Mouse (Mus musculus) hindbrain, embryonic 15.5 days (tissue): Measurements from ENCODE around the gene Tulp1. TPM values are rescaled to one million over a fixed set of nuclear protein-coding genes. Genes with fewer than 3 reads are reported as not detected.
"Not testable (repeated sequence)": the region's sequence is repeated elsewhere in the genome, so short reads cannot be mapped to it uniquely, and the experiment has no call there.

Experiments used
- ATAC-seq: fragments of 200-750 bp; cut with Nextera tagmentation; 2 replicates; pipeline ENCODE4 v1.8.0; 2017; ENCODE audit warnings: low read depth, moderate number of reproducible peaks, moderate TSS enrichment; ENCODE audit not compliant: low FRiP score
- H3K27ac ChIP-seq: fragments of 300-500 bp; sonication (generic); replicated peaks from 2 replicates; pipeline ENCODE4 v1.5.1; 2015; ENCODE audit warnings: mild to moderate bottlenecking, inconsistent platforms
- H3K27me3 ChIP-seq: fragments of 300-500 bp; sonication (generic); 2 replicates; pipeline ENCODE4 v1.6.1; 2015; ENCODE audit warnings: control low read depth, inconsistent platforms
- H3K36me3 ChIP-seq: fragments of 300-500 bp; sonication (generic); 2 replicates; pipeline ENCODE4 v1.6.1; 2015; ENCODE audit warnings: control low read depth, inconsistent platforms
- H3K4me1 ChIP-seq: fragments of 300-500 bp; sonication (generic); replicated peaks from 2 replicates; pipeline ENCODE4 v1.6.1; 2015; ENCODE audit warnings: control low read depth, inconsistent platforms
- H3K4me2 ChIP-seq: fragments of 300-500 bp; sonication (generic); 2 replicates; pipeline ENCODE4 v1.6.1; 2015; ENCODE audit warnings: moderate library complexity, mild to moderate bottlenecking, inconsistent platforms
- H3K4me3 ChIP-seq: fragments of 300-500 bp; sonication (generic); 2 replicates; pipeline ENCODE4 v1.5.1; 2015; ENCODE audit warnings: mild to moderate bottlenecking, inconsistent platforms
- H3K9ac ChIP-seq: fragments of 300-500 bp; sonication (generic); 2 replicates; pipeline ENCODE4 v1.6.1; 2015; ENCODE audit warnings: inconsistent platforms
- H3K9me3 ChIP-seq: fragments of 300-500 bp; sonication (generic); 2 replicates; pipeline ENCODE4 v1.6.1; 2016; ENCODE audit warnings: control low read depth, inconsistent platforms
- WGBS: fragments of 180-500 bp; shearing (Covaris S2); methylation state at CpG from one replicate; pipeline ENCODE4 v1.1.7; 2015; 5-methylcytosine and 5-hydroxymethylcytosine counted together
- polyA plus RNA-seq: library from polyadenylated mRNA; unstranded; fragments of >200 nt; fragmentation: Nextera tagmentation; extraction: Ambion mirVana; gene quantifications from 2 replicates; pipeline ENCODE4 v1.2.1, GENCODE M21; 2015

The Tulp1 gene
- polyA plus RNA-seq, 1 experiment from 2014 or later: 1.7 TPM

GRCm38 (mm10) chr17:28331241-28332112, 33.5 kb downstream of the Tulp1 start:
- ATAC-seq: no peak
- Histone ChIP-seq H3K27ac (no peak overlapping the region), H3K27me3 (no peaks in the 10 kb centered on the region), H3K4me3 (no peak overlapping the region), H3K36me3 (peaks cover 15% of the 10 kb centered on the region), H3K4me2 (no peak overlapping the region), H3K4me1 (peaks cover 37% of the 10 kb centered on the region), H3K9ac (no peak overlapping the region), H3K9me3 (no peaks in the 10 kb centered on the region)
- whole genome bisulfite sequencing: 40% methylated on average over 6 of the region's 7 CpGs

DNA sequence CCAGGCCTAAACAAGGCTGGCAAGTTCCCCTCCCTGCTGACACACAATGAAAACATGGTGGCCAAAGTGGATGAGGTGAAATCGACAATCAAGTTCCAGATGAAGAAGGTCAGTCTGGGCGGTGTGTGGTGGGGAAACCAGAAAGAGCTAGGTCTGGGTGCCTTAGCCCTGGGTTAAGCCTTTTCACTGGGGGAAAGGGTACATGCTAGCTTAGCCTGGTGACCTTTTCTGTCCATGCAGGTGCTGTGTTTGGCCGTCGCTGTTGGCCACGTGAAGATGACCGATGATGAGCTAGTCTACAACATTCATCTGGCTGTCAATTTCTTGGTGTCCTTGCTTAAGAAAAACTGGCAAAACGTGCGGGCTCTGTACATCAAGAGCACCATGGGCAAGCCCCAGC, 34.4 kb downstream of the Tulp1 start:
- H3K4me2 ChIP-seq: not testable (repeated sequence)
- 68% methylated on average over 8 of the region's 8 CpGs for WGBS

DNA sequence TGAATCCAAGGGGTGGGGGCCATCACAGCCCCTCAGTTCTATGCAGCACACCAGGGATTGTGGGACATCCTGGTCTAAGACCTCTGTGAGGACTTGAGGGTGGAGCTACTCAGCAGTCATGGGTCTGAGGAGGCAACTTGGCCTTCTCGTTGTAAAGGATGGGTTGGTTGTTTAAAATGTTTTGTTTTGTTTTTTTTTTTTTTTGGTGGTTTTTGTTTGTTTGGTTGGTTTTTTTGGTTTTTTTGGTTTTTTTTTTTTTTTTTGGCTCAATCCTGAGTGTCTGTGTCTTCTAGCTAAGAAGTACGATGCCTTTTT, 34.8 kb downstream of the Tulp1 start:
- peak overlapping the region; percentile 98 for H3K4me2 ChIP-seq
- WGBS: 67% methylated on average over 2 of the region's 2 CpGs
- H3K36me3 ChIP-seq: peaks cover 15% of the 10 kb centered on the region
- no peak overlapping the region for H3K27ac ChIP-seq
- H3K27me3 ChIP-seq: no peaks in the 10 kb centered on the region
- no peak for ATAC-seq
- H3K9me3 ChIP-seq: no peaks in the 10 kb centered on the region
- H3K9ac ChIP-seq: peak overlapping the region; percentile 99
- peaks cover 37% of the 10 kb centered on the region for H3K4me1 ChIP-seq
- peak overlapping the region; percentile 79 for H3K4me3 ChIP-seq

More for the DNA sequence above, 34.4 kb downstream of the Tulp1 start:
- not testable (repeated sequence) for H3K27me3 ChIP-seq, H3K9me3 ChIP-seq, H3K9ac ChIP-seq, ATAC-seq, H3K27ac ChIP-seq, H3K4me3 ChIP-seq
- peaks cover 37% of the 10 kb centered on the region for H3K4me1 ChIP-seq
- peaks cover 15% of the 10 kb centered on the region for H3K36me3 ChIP-seq

DNA sequence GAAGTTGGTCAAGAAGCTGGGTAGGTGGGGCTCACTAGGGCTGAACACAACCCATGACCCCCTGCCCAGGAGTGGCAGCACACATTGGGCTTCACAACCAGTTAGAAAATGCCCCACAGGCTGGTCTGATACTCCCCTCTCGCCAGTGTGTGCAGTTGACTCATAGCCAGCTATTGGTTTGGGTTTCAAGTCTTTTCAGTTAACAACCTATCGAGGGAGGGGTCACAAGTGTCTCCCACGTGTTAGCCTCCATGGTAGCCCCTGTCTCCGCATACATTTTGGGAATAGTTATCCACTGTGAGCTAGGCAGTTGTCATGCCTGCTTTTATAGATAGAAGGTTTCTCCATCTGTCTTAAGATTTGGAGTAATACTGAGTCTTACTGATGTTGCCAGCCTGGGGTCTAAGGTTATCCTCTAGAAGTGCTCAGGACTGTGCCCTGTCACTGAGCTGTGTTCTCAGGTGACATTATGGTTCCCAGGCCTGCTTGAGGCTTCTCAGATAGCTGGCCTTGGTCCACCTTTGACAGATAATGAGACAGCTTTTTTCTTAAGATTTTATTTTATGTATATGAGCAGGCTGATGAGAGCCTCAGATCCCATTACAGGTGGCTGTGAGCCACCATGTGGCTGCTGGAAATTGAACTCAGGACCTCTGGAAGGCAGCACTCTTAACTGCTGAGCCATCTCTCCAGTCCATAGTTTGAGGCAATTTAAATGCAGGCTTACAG, 35.4 kb downstream of the Tulp1 start:
- WGBS: 7% methylated on average over 4 of the region's 4 CpGs
- no peaks in the 10 kb centered on the region for H3K27me3 ChIP-seq
- H3K4me2 ChIP-seq: peak overlapping the region; percentile 98
- no peak for ATAC-seq
- H3K9ac ChIP-seq: peak overlapping the region; percentile 99
- peak overlapping the region; percentile 88; the same call in 1 of the 2 replicates for H3K27ac ChIP-seq
- peak overlapping the region; percentile 79 for H3K4me3 ChIP-seq
- no peaks in the 10 kb centered on the region for H3K9me3 ChIP-seq
- peaks cover 15% of the 10 kb centered on the region for H3K36me3 ChIP-seq
- peaks cover 37% of the 10 kb centered on the region for H3K4me1 ChIP-seq

GRCm38 (mm10) chr17:28328946-28329345, 36.1 kb downstream of the Tulp1 start:
- WGBS: under 1% methylated on average over 25 of the region's 25 CpGs
- Histone ChIP-seq H3K9me3 (no peaks in the 10 kb centered on the region), H3K27me3 (no peaks in the 10 kb centered on the region), H3K4me1 (peaks cover 37% of the 10 kb centered on the region), H3K36me3 (peaks cover 17% of the 10 kb centered on the region), H3K9ac (peak overlapping the region; percentile 99), H3K27ac (peak overlapping the region; percentile 88), H3K4me3 (peak overlapping the region; percentile 79), H3K4me2 (peak overlapping the region; percentile 98)
- 0 out of 2 replicates have a peak, but pooled peaks have one; percentile 31 for ATAC-seq

DNA sequence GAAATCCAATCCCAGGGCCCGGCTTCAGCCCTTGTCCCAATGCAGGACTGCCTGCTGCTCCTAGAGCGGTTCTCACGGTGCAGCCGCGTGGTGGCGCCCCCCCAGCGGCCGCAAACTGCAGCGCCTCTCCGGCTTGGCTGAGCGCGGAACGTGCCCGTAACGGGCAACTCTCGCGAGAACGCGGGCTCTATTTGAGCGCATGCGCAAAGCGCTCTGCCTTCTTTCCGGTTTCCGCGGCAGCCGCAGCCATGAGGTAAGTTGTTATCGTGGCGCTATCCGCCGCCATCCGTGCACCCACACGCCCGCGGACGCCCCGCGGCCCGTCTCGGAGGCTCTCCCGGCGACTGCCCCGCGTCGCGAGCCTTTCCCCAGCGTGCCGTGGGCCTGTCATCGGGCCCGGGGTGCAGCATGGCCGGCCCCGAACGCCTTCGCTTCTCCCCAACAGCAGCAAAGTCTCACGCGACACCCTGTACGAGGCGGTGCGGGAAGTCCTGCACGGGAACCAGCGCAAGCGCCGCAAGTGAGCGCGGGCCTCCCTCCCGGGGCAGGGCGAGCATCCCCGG, 36.6 kb downstream of the Tulp1 start, which contains the start of gene Rpl10a:
Gene Rpl10a, plus strand, starts transcription at position 106 of the 563 bp plus-strand sequence.
- H3K4me3 ChIP-seq: peak within 1 kb of the TSS; percentile 79
- peak within 1 kb of the TSS; percentile 99 for H3K9ac ChIP-seq
- H3K4me2 ChIP-seq: peak within 1 kb of the TSS; percentile 98
- H3K9me3 ChIP-seq: no peaks in the 10 kb centered on the region
- peak; percentile 84 for ATAC-seq
- no peaks in the 10 kb centered on the region for H3K27me3 ChIP-seq
- H3K27ac ChIP-seq: peak within 1 kb of the TSS; percentile 88
- peaks cover 17% of the 10 kb centered on the region for H3K36me3 ChIP-seq
- WGBS: under 1% methylated on average over 65 of the region's 67 CpGs
- peaks cover 34% of the 10 kb centered on the region for H3K4me1 ChIP-seq

- Histone ChIP-seq H3K9me3 (no peaks in the 10 kb centered on the region), H3K4me2 (peak overlapping the region; percentile 98), H3K36me3 (peaks cover 17% of the 10 kb centered on the region), H3K27me3 (no peaks in the 10 kb centered on the region), H3K9ac (peak overlapping the region; percentile 69), H3K4me3 (peak overlapping the region; percentile 79), H3K27ac (peak overlapping the region; percentile 88), H3K4me1 (peaks cover 29% of the 10 kb centered on the region)
- 15% methylated on average over 22 of the region's 22 CpGs for WGBS
- ATAC-seq: peak; percentile 60
These were observed 37.2 kb downstream of the Tulp1 start for GRCm38 (mm10) chr17:28327673-28328325.

- no peak overlapping the region for H3K27ac ChIP-seq
- peaks cover 29% of the 10 kb centered on the region for H3K4me1 ChIP-seq
- WGBS: 88% methylated on average over 3 of the region's 3 CpGs
- peaks cover 17% of the 10 kb centered on the region for H3K36me3 ChIP-seq
- H3K4me2 ChIP-seq: no peak overlapping the region
- no peak overlapping the region for H3K4me3 ChIP-seq
- H3K9ac ChIP-seq: no peak overlapping the region
- no peaks in the 10 kb centered on the region for H3K27me3 ChIP-seq
- no peaks in the 10 kb centered on the region for H3K9me3 ChIP-seq
- ATAC-seq: no peak
These were observed 38.1 kb downstream of the Tulp1 start for GRCm38 (mm10) chr17:28326951-28327350.

DNA sequence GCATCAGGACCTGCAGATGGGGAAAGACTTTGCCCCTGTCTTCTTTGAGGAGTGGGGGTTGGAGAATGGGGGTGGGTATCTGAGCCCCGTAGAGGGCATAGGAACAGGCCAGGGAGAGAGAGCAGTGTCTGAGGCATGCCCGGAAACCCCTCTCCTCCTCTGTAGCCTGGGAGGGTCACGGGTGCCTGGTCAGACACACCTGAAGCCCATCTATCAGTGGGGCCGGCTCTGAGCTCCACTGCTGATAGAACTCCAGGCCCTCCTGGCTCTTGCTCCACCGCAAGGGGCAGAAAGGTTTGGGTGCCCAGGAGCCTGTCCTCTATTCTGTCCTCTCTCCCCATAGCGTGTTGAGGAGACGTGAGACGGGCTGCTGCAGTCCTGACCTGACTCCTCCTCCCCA, 39.3 kb downstream of the Tulp1 start:
- Histone ChIP-seq H3K4me3 (no peak overlapping the region), H3K9ac (no peak overlapping the region), H3K4me2 (no peak overlapping the region), H3K27ac (no peak overlapping the region), H3K36me3 (peaks cover 10% of the 10 kb centered on the region), H3K4me1 (peaks cover 29% of the 10 kb centered on the region), H3K9me3 (no peaks in the 10 kb centered on the region), H3K27me3 (no peaks in the 10 kb centered on the region)
- WGBS: 94% methylated on average over 8 of the region's 8 CpGs
- no peak for ATAC-seq

- WGBS: 96% methylated on average over 7 of the region's 7 CpGs
- H3K4me3 ChIP-seq, ATAC-seq, H3K4me2 ChIP-seq, H3K9me3 ChIP-seq, H3K9ac ChIP-seq, H3K27ac ChIP-seq, H3K36me3 ChIP-seq, H3K27me3 ChIP-seq: not testable (repeated sequence)
- H3K4me1 ChIP-seq: peaks cover 16% of the 10 kb centered on the region
These were observed 40.6 kb downstream of the Tulp1 start for GRCm38 (mm10) chr17:28324416-28324815.

DNA sequence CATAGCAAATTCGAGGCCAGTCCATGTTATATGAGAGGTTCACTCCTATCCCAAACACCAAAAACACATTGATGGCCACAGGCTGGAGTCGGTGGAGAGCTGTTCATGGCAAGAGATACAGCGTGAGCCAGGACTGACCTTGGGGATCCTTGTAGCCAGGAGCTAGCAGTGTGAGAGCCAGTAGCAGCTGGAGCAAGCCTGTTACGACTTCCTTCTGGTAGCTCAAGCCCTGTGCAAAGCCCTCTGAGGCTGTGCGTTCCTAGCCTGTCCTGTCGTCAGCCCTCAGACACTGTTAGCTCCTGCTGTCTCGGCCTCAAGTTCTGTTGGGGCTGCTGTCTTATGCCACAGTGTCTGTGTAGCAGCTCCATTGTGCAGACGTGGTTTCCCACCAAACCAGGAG, 41.2 kb downstream of the Tulp1 start:
- ATAC-seq: no peak
- 95% methylated on average over 8 of the region's 8 CpGs for WGBS
- Histone ChIP-seq H3K4me1 (peaks cover 10% of the 10 kb centered on the region), H3K27me3 (no peaks in the 10 kb centered on the region), H3K4me2 (no peak overlapping the region), H3K4me3 (no peak overlapping the region), H3K9me3 (no peaks in the 10 kb centered on the region), H3K9ac (no peak overlapping the region), H3K36me3 (peaks cover 8% of the 10 kb centered on the region), H3K27ac (no peak overlapping the region)
